Comparison of ENCODE assay signal across 15 mouse cellular contexts in the genomic region with DNA sequence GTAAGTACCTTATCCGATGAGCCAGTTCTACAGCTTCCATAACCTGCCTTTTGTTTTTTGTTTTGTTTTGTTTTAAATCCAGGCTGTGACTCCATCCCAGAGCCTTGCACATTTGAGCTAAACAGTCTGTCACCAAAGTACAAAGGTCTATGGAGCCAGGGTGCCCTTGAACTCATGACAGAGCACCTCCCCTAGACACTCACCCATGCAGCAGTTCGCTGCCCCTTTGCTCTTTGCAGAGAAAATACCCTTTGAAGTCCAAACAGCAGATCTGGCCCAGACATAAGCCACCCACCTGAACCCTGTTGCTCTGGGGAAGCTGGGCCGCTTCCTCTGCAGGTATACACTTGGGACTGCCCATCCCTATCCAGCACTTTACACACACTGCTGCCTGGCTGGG. TPM values are rescaled to one million over a fixed set of nuclear protein-coding genes. Genes with fewer than 3 reads are reported as not detected.
DNase-seq lines count a peak whose midpoint lies in the region; ATAC-seq and TF ChIP-seq lines count a peak whose summit lies in the region.
"Had no signal": no experiment of that assay in that cellular context is flagged by ENCODE, and none has a peak within 500 bp of the region (broad histone marks: within the 10 kb centered on the region; RNA-seq: fewer than 3 reads in every experiment).

No protein-coding gene starts in this region.

- H3K27me3 ChIP-seq in intestine, postnatal 0 days (replicated peaks; ENCODE audit: control insufficient read depth, insufficient read depth, low read length): no peaks in the 10 kb centered on the region
- no peaks in the 10 kb centered on the region for H3K27me3 ChIP-seq in intestine, embryonic 16.5 days (replicated peaks; ENCODE audit: control insufficient read depth, insufficient read depth, low read length)
- no peaks in the 10 kb centered on the region for H3K27me3 ChIP-seq in lung, embryonic 16.5 days (ENCODE audit: control insufficient read depth, insufficient read depth, low read depth, low read length)
- H3K27me3 ChIP-seq in liver, postnatal 0 days (ENCODE audit: insufficient read depth, low read length): no peaks in the 10 kb centered on the region
- H3K27me3 ChIP-seq: forebrain, embryonic 13.5 days; heart, embryonic 13.5 days had no signal

- H3K9ac ChIP-seq in intestine, postnatal 0 days (ENCODE audit: low read depth, low read length): no peak overlapping the region
- no peak overlapping the region for H3K9ac ChIP-seq in intestine, embryonic 16.5 days (ENCODE audit: low read depth, low read length)
- no peak overlapping the region for H3K9ac ChIP-seq in lung, embryonic 16.5 days (ENCODE audit: low read length)
- H3K9ac ChIP-seq in liver, postnatal 0 days (replicated peaks): no peak overlapping the region
- H3K9ac ChIP-seq: forebrain, embryonic 13.5 days; heart, embryonic 13.5 days had no signal

- no peak overlapping the region for H3K4me2 ChIP-seq in intestine, postnatal 0 days (replicated peaks; ENCODE audit: low read depth)
- no peak overlapping the region for H3K4me2 ChIP-seq in intestine, embryonic 16.5 days (ENCODE audit: low read depth, low read length)
- H3K4me2 ChIP-seq in lung, embryonic 16.5 days (ENCODE audit: low read depth, low read length): no peak overlapping the region
- H3K4me2 ChIP-seq in liver, postnatal 0 days (ENCODE audit: low read depth, low read length): no peak overlapping the region
- H3K4me2 ChIP-seq: forebrain, embryonic 13.5 days; heart, embryonic 13.5 days had no signal

- peaks cover 84% of the 10 kb centered on the region for H3K36me3 ChIP-seq in intestine, postnatal 0 days (ENCODE audit: control insufficient read depth, insufficient read depth)
- H3K36me3 ChIP-seq in intestine, embryonic 16.5 days (ENCODE audit: control insufficient read depth, insufficient read depth, low read length): peaks cover 55% of the 10 kb centered on the region
- H3K36me3 ChIP-seq in lung, embryonic 16.5 days (ENCODE audit: control insufficient read depth, insufficient read depth, low read length): peaks cover 68% of the 10 kb centered on the region
- peaks cover 82% of the 10 kb centered on the region for H3K36me3 ChIP-seq in liver, postnatal 0 days (replicated peaks; ENCODE audit: insufficient read depth, low read length)

- H3K27ac ChIP-seq in intestine, postnatal 0 days (ENCODE audit: low read depth, low read length): peak overlapping the region; percentile 46; the same call in 1 of the 2 replicates
- H3K27ac ChIP-seq in intestine, embryonic 16.5 days (ENCODE audit: low read length): no peak overlapping the region
- H3K27ac ChIP-seq in lung, embryonic 16.5 days (ENCODE audit: low read length): 0 out of 2 replicates have a peak overlapping the region, but pooled peaks have one; percentile 71
- H3K27ac ChIP-seq in liver, postnatal 0 days (ENCODE audit: low read depth): peak overlapping the region; percentile 75
- no peak overlapping the region for H3K27ac ChIP-seq in layer of hippocampus, adult 2 months
- H3K27ac ChIP-seq: embryonic facial prominence, embryonic 10.5 days; forebrain, embryonic 13.5 days; heart, embryonic 13.5 days had no signal

- TF ChIP-seq EP300 in liver, postnatal 0 days (IDR thresholded peaks at IDR 0.05; ENCODE audit: low read depth): 0 out of 2 replicates have a peak, but pooled peaks have one; percentile 7

- H3K9me3 ChIP-seq in intestine, postnatal 0 days (ENCODE audit: control insufficient read depth): no peaks in the 10 kb centered on the region
- no peaks in the 10 kb centered on the region for H3K9me3 ChIP-seq in intestine, embryonic 16.5 days (ENCODE audit: control insufficient read depth, low read length)
- H3K9me3 ChIP-seq in lung, embryonic 16.5 days (ENCODE audit: control insufficient read depth, low read length): no peaks in the 10 kb centered on the region
- no peaks in the 10 kb centered on the region for H3K9me3 ChIP-seq in liver, postnatal 0 days (ENCODE audit: low read length)
- H3K9me3 ChIP-seq: embryonic facial prominence, embryonic 10.5 days; forebrain, embryonic 13.5 days; heart, embryonic 13.5 days had no signal

- DNase-seq in lung, postnatal 10 days: no peak
- no peak for DNase-seq in liver, postnatal 0 days
- no peak for DNase-seq in frontal cortex, postnatal 36 days (ENCODE audit: low spot score in 2 of 2)
- no peak for DNase-seq in layer of hippocampus, adult 2 months (ENCODE audit: low spot score in 2 of 2)
- DNase-seq: cerebellum, adult 18-20 months; cerebellum, postnatal 10 days; gastrocnemius, postnatal 36 days; heart, adult 11 months; heart, postnatal 36 days had no signal

- 85% methylated on average over 3 of the region's 3 CpGs for WGBS in intestine, postnatal 0 days
- 89% methylated on average over 3 of the region's 3 CpGs for WGBS in intestine, embryonic 16.5 days
- WGBS in lung, embryonic 16.5 days: 87% methylated on average over 3 of the region's 3 CpGs
- 74% methylated on average over 3 of the region's 3 CpGs for WGBS in liver, postnatal 0 days (ENCODE audit: insufficient replicate concordance)

- H3K4me3 ChIP-seq in intestine, postnatal 0 days (ENCODE audit: low read depth, low read length): no peak overlapping the region
- H3K4me3 ChIP-seq in intestine, embryonic 16.5 days (ENCODE audit: low read length): no peak overlapping the region
- H3K4me3 ChIP-seq in lung, embryonic 16.5 days (ENCODE audit: low read length): no peak overlapping the region
- no peak overlapping the region for H3K4me3 ChIP-seq in liver, postnatal 0 days (ENCODE audit: low read depth, low read length)
- H3K4me3 ChIP-seq in layer of hippocampus, adult 2 months: no peak overlapping the region
- H3K4me3 ChIP-seq: embryonic facial prominence, embryonic 10.5 days; forebrain, embryonic 13.5 days; heart, embryonic 13.5 days had no signal

- TF ChIP-seq CTCF in intestine, postnatal 0 days (IDR thresholded peaks at IDR 0.05; ENCODE audit: low read depth): no peak
- no peak for TF ChIP-seq CTCF in liver, postnatal 0 days (IDR thresholded peaks at IDR 0.05; ENCODE audit: low read depth)
- TF ChIP-seq CTCF in layer of hippocampus, adult 2 months (conservative IDR thresholded peaks at IDR 0.05): no peak

- H3K4me1 ChIP-seq in intestine, postnatal 0 days (replicated peaks; ENCODE audit: control insufficient read depth, insufficient read depth, low read length): no peaks in the 10 kb centered on the region
- H3K4me1 ChIP-seq in intestine, embryonic 16.5 days (ENCODE audit: control insufficient read depth, insufficient read depth, low read length): no peaks in the 10 kb centered on the region
- H3K4me1 ChIP-seq in lung, embryonic 16.5 days (replicated peaks; ENCODE audit: control insufficient read depth, insufficient read depth, low read length): peaks cover 5% of the 10 kb centered on the region; the same call in 1 of the 2 replicates
- H3K4me1 ChIP-seq in liver, postnatal 0 days (ENCODE audit: insufficient read depth): peaks cover 21% of the 10 kb centered on the region
- H3K4me1 ChIP-seq: embryonic facial prominence, embryonic 10.5 days; forebrain, embryonic 13.5 days; heart, embryonic 13.5 days had no signal

- ATAC-seq in intestine, postnatal 0 days: no peak
- ATAC-seq in intestine, embryonic 16.5 days: no peak
- no peak for ATAC-seq in lung, embryonic 16.5 days (ENCODE audit: low read depth)
- peak; percentile 47 for ATAC-seq in liver, postnatal 0 days
- ATAC-seq: forebrain, embryonic 13.5 days had no signal

RNA-seq across cellular contexts. Expression of a gene that starts 9.0 kb away (rescaled TPM):
- polyA plus RNA-seq in intestine, postnatal 0 days (2015; fragmentation: Nextera tagmentation; extraction: Ambion mirVana): 197 and 213 TPM in 2 replicates
- polyA plus RNA-seq in intestine, embryonic 16.5 days (2015; fragmentation: Nextera tagmentation; extraction: Ambion mirVana): 193 and 196 TPM in 2 replicates
- 257 and 295 TPM in 2 replicates for polyA plus RNA-seq in lung, embryonic 16.5 days (2015; fragmentation: Nextera tagmentation; extraction: Ambion mirVana)
- polyA plus RNA-seq in liver, postnatal 0 days (2015; fragmentation: Nextera tagmentation; extraction: Ambion mirVana): 154 and 172 TPM in 2 replicates
- total RNA-seq in layer of hippocampus, adult 2 months (2021): 100 to 1,000 TPM; 444 to 465 TPM

RNA-seq across cellular contexts. Expression of a gene that starts 9.1 kb away (rescaled TPM):
- polyA plus RNA-seq in intestine, postnatal 0 days (2015; fragmentation: Nextera tagmentation; extraction: Ambion mirVana): 33.2 and 35.0 TPM in 2 replicates
- polyA plus RNA-seq in intestine, embryonic 16.5 days (2015; fragmentation: Nextera tagmentation; extraction: Ambion mirVana): 7.6 and 8.2 TPM in 2 replicates
- polyA plus RNA-seq in lung, embryonic 16.5 days (2015; fragmentation: Nextera tagmentation; extraction: Ambion mirVana): 5.8 and 7.3 TPM in 2 replicates
- 17.2 and 18.6 TPM in 2 replicates for polyA plus RNA-seq in liver, postnatal 0 days (2015; fragmentation: Nextera tagmentation; extraction: Ambion mirVana)
- 10 to 100 TPM; 91.2 to 93.0 TPM for total RNA-seq in layer of hippocampus, adult 2 months (2021)

RNA-seq across cellular contexts. Expression of a gene that starts 27.3 kb away (rescaled TPM):
- 6.1 and 7.0 TPM in 2 replicates for polyA plus RNA-seq in intestine, postnatal 0 days (2015; fragmentation: Nextera tagmentation; extraction: Ambion mirVana)
- polyA plus RNA-seq in intestine, embryonic 16.5 days (2015; fragmentation: Nextera tagmentation; extraction: Ambion mirVana): 10.3 and 12.4 TPM in 2 replicates
- 16.1 and 19.5 TPM in 2 replicates for polyA plus RNA-seq in lung, embryonic 16.5 days (2015; fragmentation: Nextera tagmentation; extraction: Ambion mirVana)
- 5.0 and 5.1 TPM in 2 replicates for polyA plus RNA-seq in liver, postnatal 0 days (2015; fragmentation: Nextera tagmentation; extraction: Ambion mirVana)
- 10 to 100 TPM; 12.7 to 15.8 TPM for total RNA-seq in layer of hippocampus, adult 2 months (2021)

RNA-seq across cellular contexts. Expression of a gene that starts 36.8 kb away (rescaled TPM):
- polyA plus RNA-seq in intestine, postnatal 0 days (2015; fragmentation: Nextera tagmentation; extraction: Ambion mirVana): 39.5 and 54.4 TPM in 2 replicates
- polyA plus RNA-seq in intestine, embryonic 16.5 days (2015; fragmentation: Nextera tagmentation; extraction: Ambion mirVana): 4.3 and 5.1 TPM in 2 replicates
- polyA plus RNA-seq in lung, embryonic 16.5 days (2015; fragmentation: Nextera tagmentation; extraction: Ambion mirVana): 2.7 and 3.6 TPM in 2 replicates
- polyA plus RNA-seq in liver, postnatal 0 days (2015; fragmentation: Nextera tagmentation; extraction: Ambion mirVana): 0.68 and 0.89 TPM in 2 replicates
- 1 to 10 TPM; 6.8 to 9.3 TPM for total RNA-seq in layer of hippocampus, adult 2 months (2021)

Comparison
In these comparisons a context has a peak if more than half of its experiments do, and no peak if none do; other contexts are left out.
1. H3K27ac ChIP-seq: peak in intestine, postnatal 0 days (single experiment), lung, embryonic 16.5 days (single experiment) and liver, postnatal 0 days (single experiment); none in intestine, embryonic 16.5 days (single experiment) and layer of hippocampus, adult 2 months (single experiment).